Mouse (Mus musculus): ENCODE results near the gene 4930452B06Rik. TPM values are rescaled to one million over a fixed set of nuclear protein-coding genes. Genes with fewer than 3 reads are reported as not detected.

Gene 4930452B06Rik
- polyA plus RNA-seq, 1 experiment from 2014 or later: 5.0 TPM

DNA sequence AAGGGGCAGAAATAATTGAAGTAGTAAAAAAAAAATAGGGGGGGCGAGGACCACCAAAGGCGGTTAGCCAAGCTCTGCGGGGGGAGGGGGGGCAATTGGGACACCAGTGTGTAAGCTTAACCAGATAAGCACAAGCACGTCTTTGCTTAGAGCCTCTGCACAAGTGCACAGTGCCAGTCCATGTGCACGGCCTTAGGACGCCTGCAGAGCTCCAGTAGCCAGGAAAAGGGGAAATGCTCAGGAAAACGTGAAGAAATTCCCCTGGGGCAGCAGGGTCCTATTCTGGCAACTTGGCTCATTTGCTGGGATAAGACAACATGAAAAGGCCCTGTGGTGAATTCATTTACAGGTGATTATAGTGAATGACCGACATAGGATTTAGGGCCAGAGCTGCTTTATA, 188.7 kb downstream of the 4930452B06Rik start:
- 82% methylated on average over 8 of the region's 8 CpGs for WGBS

DNA sequence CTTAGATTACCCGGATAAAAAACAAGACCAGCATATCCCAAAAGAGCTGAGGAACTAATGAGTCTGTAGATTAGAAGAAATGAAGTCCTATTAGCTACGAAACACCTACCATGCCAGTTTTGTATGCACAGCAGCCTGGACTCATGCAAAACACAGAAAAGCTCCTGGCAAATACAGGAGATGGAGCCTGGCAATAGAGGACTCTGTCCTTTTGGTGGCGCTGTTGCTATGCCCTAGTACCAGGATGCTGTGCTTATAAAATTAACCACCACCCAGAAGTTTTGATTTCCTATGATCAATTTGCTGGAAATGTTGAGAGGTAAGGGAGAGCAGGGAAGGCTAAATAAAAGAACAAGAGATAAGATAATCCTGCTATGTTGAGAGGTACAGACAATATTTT, 189.4 kb downstream of the 4930452B06Rik start:
- ATAC-seq (ENCODE audit: low FRiP score, low TSS enrichment): no peak
- H3K27me3 ChIP-seq (ENCODE audit: control insufficient read depth, insufficient read depth, low read length): no peaks in the 10 kb centered on the region
- H3K9me3 ChIP-seq (ENCODE audit: control insufficient read depth, low read length): no peaks in the 10 kb centered on the region
- WGBS: 64% methylated on average over 3 of the region's 3 CpGs
- peak; percentile 26 for DNase-seq (ENCODE audit: low spot score)
- H3K4me3 ChIP-seq (ENCODE audit: low read depth, low read length): no peak overlapping the region
- TF ChIP-seq EP300 (optimal IDR thresholded peaks at IDR 0.05) (no peak), CTCF (IDR thresholded peaks at IDR 0.05; ENCODE audit: low read depth) (peak; percentile 66)
- H3K4me1 ChIP-seq (replicated peaks; ENCODE audit: control insufficient read depth, insufficient read depth): no peaks in the 10 kb centered on the region
- no peaks in the 10 kb centered on the region for H3K36me3 ChIP-seq (ENCODE audit: control insufficient read depth, insufficient read depth, low read length)
- H3K9ac ChIP-seq (ENCODE audit: low read length): no peak overlapping the region
- no peak overlapping the region for H3K27ac ChIP-seq (replicated peaks)
- H3K4me2 ChIP-seq (replicated peaks; ENCODE audit: low read depth): no peak overlapping the region

More for the DNA sequence above, 188.7 kb downstream of the 4930452B06Rik start:
- no peak overlapping the region for H3K27ac ChIP-seq (replicated peaks)
- H3K4me1 ChIP-seq (replicated peaks; ENCODE audit: control insufficient read depth, insufficient read depth): no peaks in the 10 kb centered on the region
- ATAC-seq (ENCODE audit: low FRiP score, low TSS enrichment) (no peak), DNase-seq (ENCODE audit: low spot score) (no peak)
- H3K36me3 ChIP-seq (ENCODE audit: control insufficient read depth, insufficient read depth, low read length): no peaks in the 10 kb centered on the region
- no peak overlapping the region for H3K4me2 ChIP-seq (replicated peaks; ENCODE audit: low read depth)
- H3K9ac ChIP-seq (ENCODE audit: low read length): no peak overlapping the region
- H3K27me3 ChIP-seq (ENCODE audit: control insufficient read depth, insufficient read depth, low read length): no peaks in the 10 kb centered on the region
- TF ChIP-seq EP300 (optimal IDR thresholded peaks at IDR 0.05) (no peak), CTCF (IDR thresholded peaks at IDR 0.05; ENCODE audit: low read depth) (no peak)
- no peak overlapping the region for H3K4me3 ChIP-seq (ENCODE audit: low read depth, low read length)
- H3K9me3 ChIP-seq (ENCODE audit: control insufficient read depth, low read length): no peaks in the 10 kb centered on the region

DNA sequence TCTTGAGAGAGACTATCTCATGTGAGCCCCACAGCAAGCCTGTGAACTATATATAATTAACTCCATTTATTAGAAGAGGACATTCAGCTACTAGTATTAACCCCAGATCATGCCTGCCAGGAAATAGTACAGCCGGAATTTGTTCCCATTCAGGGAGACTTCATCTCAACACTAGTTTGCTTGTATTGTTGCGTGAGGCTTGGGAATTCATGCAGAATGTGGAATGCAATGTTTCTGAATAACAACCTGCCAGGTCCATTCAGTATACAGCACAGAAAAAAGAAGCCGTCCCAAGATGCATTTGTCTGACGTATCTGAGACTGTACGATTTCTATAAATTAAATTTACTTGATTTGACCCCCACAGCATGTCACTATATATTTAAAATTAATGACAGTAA, 190.2 kb downstream of the 4930452B06Rik start:
- H3K4me1 ChIP-seq (replicated peaks; ENCODE audit: control insufficient read depth, insufficient read depth): no peaks in the 10 kb centered on the region
- WGBS: 83% methylated on average over 5 of the region's 5 CpGs
- TF ChIP-seq EP300 (optimal IDR thresholded peaks at IDR 0.05): no peak
- TF ChIP-seq CTCF (IDR thresholded peaks at IDR 0.05; ENCODE audit: low read depth): no peak

DNA sequence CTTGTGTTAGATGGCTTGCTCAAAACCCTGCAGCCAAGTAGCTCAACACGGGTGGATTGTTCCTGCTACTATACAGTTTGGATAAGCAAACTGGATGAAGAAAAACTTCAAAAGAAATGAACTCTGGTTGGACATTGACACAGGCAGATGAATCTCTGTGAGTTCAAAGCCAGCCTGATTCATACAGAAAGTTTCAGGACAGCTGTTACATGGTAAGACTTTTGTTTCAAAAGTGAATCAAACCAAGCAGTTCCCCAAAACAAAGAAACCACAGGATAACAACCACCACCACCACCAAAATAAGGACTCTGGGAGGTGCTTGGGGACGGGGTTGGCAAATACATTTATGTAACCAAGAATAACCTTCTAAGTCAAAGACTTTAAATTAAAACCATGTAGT, 193.2 kb downstream of the 4930452B06Rik start:
- WGBS: 79% methylated on average over 2 of the region's 2 CpGs

More for the DNA sequence above, 190.2 kb downstream of the 4930452B06Rik start:
- ATAC-seq (ENCODE audit: low FRiP score, low TSS enrichment) (no peak), DNase-seq (ENCODE audit: low spot score) (no peak)
- no peak overlapping the region for H3K9ac ChIP-seq (ENCODE audit: low read length)
- H3K36me3 ChIP-seq (ENCODE audit: control insufficient read depth, insufficient read depth, low read length): no peaks in the 10 kb centered on the region
- H3K4me3 ChIP-seq (ENCODE audit: low read depth, low read length): no peak overlapping the region
- no peak overlapping the region for H3K27ac ChIP-seq (replicated peaks)
- H3K27me3 ChIP-seq (ENCODE audit: control insufficient read depth, insufficient read depth, low read length): no peaks in the 10 kb centered on the region
- no peaks in the 10 kb centered on the region for H3K9me3 ChIP-seq (ENCODE audit: control insufficient read depth, low read length)
- H3K4me2 ChIP-seq (replicated peaks; ENCODE audit: low read depth): no peak overlapping the region

DNA sequence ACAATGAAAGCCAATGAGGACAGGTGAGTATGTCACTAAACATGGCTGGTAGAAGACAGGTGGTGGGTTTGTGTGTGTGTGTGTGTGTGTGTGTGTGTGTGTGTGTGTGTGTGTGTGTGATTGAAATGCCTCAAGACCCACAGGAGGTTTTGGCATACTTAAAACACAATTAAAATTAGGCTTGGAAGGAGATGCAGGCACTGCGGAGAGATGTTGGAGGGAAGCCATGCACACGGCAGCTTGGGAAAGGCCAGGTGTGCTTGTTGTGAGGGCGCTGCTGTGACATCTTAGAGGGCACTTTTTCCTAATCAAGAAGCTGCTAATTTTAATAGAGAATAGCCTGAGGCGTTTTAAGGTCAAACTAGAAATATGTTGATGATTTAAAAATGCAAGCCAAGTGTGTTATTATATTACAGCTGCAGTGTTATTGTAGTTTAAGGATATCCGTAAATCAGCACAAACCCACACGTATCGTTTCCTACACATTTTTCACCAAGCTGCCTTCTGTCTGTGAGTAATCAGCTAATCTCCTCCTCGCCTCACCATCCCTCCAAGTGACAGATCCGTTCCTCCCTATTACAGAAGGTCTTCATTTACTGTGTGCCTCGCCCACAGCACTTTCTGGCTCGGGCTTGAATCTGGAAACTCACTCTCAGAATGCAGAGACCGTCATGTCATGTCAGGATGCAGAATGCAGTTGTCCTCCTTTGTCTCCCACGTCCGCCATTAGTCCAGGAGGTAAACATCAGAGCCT, 201.5 kb downstream of the 4930452B06Rik start:
- H3K27ac ChIP-seq (replicated peaks): no peak overlapping the region
- 43% methylated on average over 14 of the region's 14 CpGs for WGBS
- DNase-seq (ENCODE audit: low spot score) (no peak), ATAC-seq (ENCODE audit: low FRiP score, low TSS enrichment) (no peak)
- no peaks in the 10 kb centered on the region for H3K9me3 ChIP-seq (ENCODE audit: control insufficient read depth, low read length)
- TF ChIP-seq CTCF (IDR thresholded peaks at IDR 0.05; ENCODE audit: low read depth): no peak
- H3K36me3 ChIP-seq (ENCODE audit: control insufficient read depth, insufficient read depth, low read length): no peaks in the 10 kb centered on the region
- H3K9ac ChIP-seq (ENCODE audit: low read length): no peak overlapping the region
- H3K4me3 ChIP-seq (ENCODE audit: low read depth, low read length): no peak overlapping the region
- no peak overlapping the region for H3K4me2 ChIP-seq (replicated peaks; ENCODE audit: low read depth)
- H3K4me1 ChIP-seq (replicated peaks; ENCODE audit: control insufficient read depth, insufficient read depth): no peaks in the 10 kb centered on the region
- H3K27me3 ChIP-seq (ENCODE audit: control insufficient read depth, insufficient read depth, low read length): no peaks in the 10 kb centered on the region

More for the DNA sequence above, 193.2 kb downstream of the 4930452B06Rik start:
- Histone ChIP-seq H3K27ac (replicated peaks) (no peak overlapping the region), H3K9ac (ENCODE audit: low read length) (no peak overlapping the region), H3K9me3 (ENCODE audit: control insufficient read depth, low read length) (no peaks in the 10 kb centered on the region), H3K4me2 (replicated peaks; ENCODE audit: low read depth) (no peak overlapping the region), H3K4me1 (replicated peaks; ENCODE audit: control insufficient read depth, insufficient read depth) (no peaks in the 10 kb centered on the region), H3K4me3 (ENCODE audit: low read depth, low read length) (no peak overlapping the region), H3K27me3 (ENCODE audit: control insufficient read depth, insufficient read depth, low read length) (no peaks in the 10 kb centered on the region), H3K36me3 (ENCODE audit: control insufficient read depth, insufficient read depth, low read length) (no peaks in the 10 kb centered on the region)
- no peak for TF ChIP-seq EP300 (optimal IDR thresholded peaks at IDR 0.05)
- no peak for TF ChIP-seq CTCF (IDR thresholded peaks at IDR 0.05; ENCODE audit: low read depth)
- ATAC-seq (ENCODE audit: low FRiP score, low TSS enrichment): no peak
- DNase-seq (ENCODE audit: low spot score): no peak

DNA sequence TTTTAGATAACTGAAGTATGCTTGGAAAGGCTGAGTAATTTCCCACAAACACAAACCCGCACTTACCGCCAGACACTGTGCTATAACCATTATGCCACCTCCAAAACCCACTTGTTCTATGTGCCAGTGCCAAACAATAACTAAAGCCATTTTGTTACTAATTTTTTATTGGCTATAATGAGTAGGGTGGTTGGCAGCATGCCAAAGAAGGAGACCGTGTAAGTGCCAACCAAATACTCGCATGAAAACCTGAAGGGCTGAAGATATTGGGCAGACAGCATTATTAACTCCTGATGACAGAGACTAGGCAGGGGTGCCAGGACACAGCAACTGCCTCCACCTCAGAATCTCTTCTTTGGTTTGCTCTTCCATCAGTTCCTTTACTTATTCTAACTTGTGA, 203.1 kb downstream of the 4930452B06Rik start:
- no peak overlapping the region for H3K9ac ChIP-seq (ENCODE audit: low read length)
- H3K9me3 ChIP-seq (ENCODE audit: control insufficient read depth, low read length): no peaks in the 10 kb centered on the region
- no peak overlapping the region for H3K4me3 ChIP-seq (ENCODE audit: low read depth, low read length)
- no peak overlapping the region for H3K27ac ChIP-seq (replicated peaks)
- H3K4me2 ChIP-seq (replicated peaks; ENCODE audit: low read depth): no peak overlapping the region
- H3K27me3 ChIP-seq (ENCODE audit: control insufficient read depth, insufficient read depth, low read length): no peaks in the 10 kb centered on the region
- WGBS: 58% methylated on average over 4 of the region's 4 CpGs
- DNase-seq (ENCODE audit: low spot score) (no peak), ATAC-seq (ENCODE audit: low FRiP score, low TSS enrichment) (no peak)
- TF ChIP-seq EP300 (optimal IDR thresholded peaks at IDR 0.05) (no peak), CTCF (IDR thresholded peaks at IDR 0.05; ENCODE audit: low read depth) (no peak)
- no peaks in the 10 kb centered on the region for H3K4me1 ChIP-seq (replicated peaks; ENCODE audit: control insufficient read depth, insufficient read depth)
- H3K36me3 ChIP-seq (ENCODE audit: control insufficient read depth, insufficient read depth, low read length): no peaks in the 10 kb centered on the region
